Mouse (Mus musculus): ENCODE results near the gene Cenpf. TPM values are rescaled to one million over a fixed set of nuclear protein-coding genes. Genes with fewer than 3 reads are reported as not detected.

Gene Cenpf
- polyA plus RNA-seq, 1 experiment from 2014 or later = 47.0 TPM

- H3K36me3 ChIP-seq (ENCODE audit: control insufficient read depth, insufficient read depth, low read length) = no peaks in the 10 kb centered on the region
- no peaks in the 10 kb centered on the region for H3K9me3 ChIP-seq (ENCODE audit: control insufficient read depth, low read length)
- no peak overlapping the region for H3K4me3 ChIP-seq (ENCODE audit: low read depth, low read length)
- DNase-seq (ENCODE audit: low spot score) (no peak), ATAC-seq (replicated peaks; ENCODE audit: low FRiP score) (no peak)
- 0 out of 2 replicates have a peak, but pooled peaks cover 2% of the 10 kb centered on the region for H3K27me3 ChIP-seq (replicated peaks; ENCODE audit: control insufficient read depth, insufficient read depth, low read length)
- H3K9ac ChIP-seq (ENCODE audit: low read depth, low read length) = no peak overlapping the region
- no peak overlapping the region for H3K4me2 ChIP-seq
- no peaks in the 10 kb centered on the region for H3K4me1 ChIP-seq (replicated peaks; ENCODE audit: control insufficient read depth, insufficient read depth, low read length)
- H3K27ac ChIP-seq (ENCODE audit: low read depth, low read length) = no peak overlapping the region
- WGBS = 85% methylated on average over 8 of the region's 8 CpGs
Measured at GRCm38 (mm10) chr1:189605598-189606126, 82.2 kb downstream of the Cenpf start.

GRCm38 (mm10) chr1:189597096-189597495 is 90.8 kb downstream of the Cenpf start:
- Histone ChIP-seq H3K9ac (ENCODE audit: low read depth, low read length) (no peak overlapping the region), H3K4me3 (ENCODE audit: low read depth, low read length) (no peak overlapping the region), H3K27ac (ENCODE audit: low read depth, low read length) (no peak overlapping the region), H3K4me2 (no peak overlapping the region), H3K36me3 (ENCODE audit: control insufficient read depth, insufficient read depth, low read length) (no peaks in the 10 kb centered on the region), H3K27me3 (replicated peaks; ENCODE audit: control insufficient read depth, insufficient read depth, low read length) (0 out of 2 replicates have a peak, but pooled peaks cover 2% of the 10 kb centered on the region), H3K9me3 (ENCODE audit: control insufficient read depth, low read length) (no peaks in the 10 kb centered on the region), H3K4me1 (replicated peaks; ENCODE audit: control insufficient read depth, insufficient read depth, low read length) (no peaks in the 10 kb centered on the region)
- 77% methylated on average over 3 of the region's 3 CpGs for WGBS
- no peak for DNase-seq (ENCODE audit: low spot score)
- no peak for ATAC-seq (replicated peaks; ENCODE audit: low FRiP score)

Other genes with a start within 250 kb of the Cenpf start
- gene Ptpn14, start 40.2 kb upstream of the Cenpf start, polyA plus RNA-seq (2014; fragmentation: Nextera tagmentation; extraction: Ambion mirVana) = 3.2 TPM in 2 replicates
- 75.7 and 77.8 TPM in 2 replicates for gene Smyd2, start 234.3 kb upstream of the Cenpf start, polyA plus RNA-seq (2014; fragmentation: Nextera tagmentation; extraction: Ambion mirVana)

Data from liver, embryonic 11.5 days (tissue).